Mouse (Mus musculus): ENCODE results near the gene Sgcg. TPM values are rescaled to one million over a fixed set of nuclear protein-coding genes. Genes with fewer than 3 reads are reported as not detected.

The Sgcg gene
- total RNA-seq, 2 experiments from 2014 or later, result 0.14 TPM; not detected in 1

DNA sequence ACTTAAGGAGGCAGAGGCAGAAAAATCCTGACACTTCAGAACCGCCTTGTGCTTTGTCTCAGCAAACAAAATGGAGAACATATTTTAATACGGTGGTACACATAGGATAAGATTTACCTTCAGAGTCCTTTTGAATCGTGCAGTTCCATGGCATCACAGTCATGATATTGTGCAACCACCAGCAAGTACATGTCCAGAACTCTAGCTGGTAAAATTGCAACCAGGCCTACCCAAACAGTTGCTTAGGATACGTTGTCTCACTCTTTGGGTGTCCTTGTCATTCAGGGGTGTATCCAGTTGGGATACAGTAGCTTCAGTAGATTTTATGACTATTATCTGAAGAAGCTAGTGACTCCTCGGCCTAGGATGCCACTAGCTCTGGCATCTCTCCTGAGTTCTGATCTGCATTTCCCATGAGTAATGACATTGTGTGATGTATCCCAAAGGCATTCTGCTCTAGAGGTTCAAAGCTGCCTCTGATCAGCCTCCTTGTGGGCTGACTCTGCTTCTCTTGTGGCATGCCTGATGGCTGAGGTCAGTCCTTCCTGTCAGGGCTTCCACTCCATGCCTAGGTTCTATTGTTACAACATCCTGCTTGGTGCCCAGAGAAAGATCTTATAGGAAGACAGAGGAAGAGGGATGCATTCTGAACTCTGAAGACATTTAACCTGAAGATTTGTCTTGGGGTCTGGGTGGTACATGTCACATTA, 86.9 kb downstream of the Sgcg start:
- no peak overlapping the region for H3K4me3 ChIP-seq
- no peak for TF ChIP-seq CTCF (IDR thresholded peaks at IDR 0.05)
- DNase-seq (ENCODE audit: extremely low spot score in 1 of 2, low spot score in 2 of 2), result no peak
- intact Hi-C loops (cut with DNase I), result no loop called here
- no peak overlapping the region for H3K27ac ChIP-seq

Other genes with a start within 250 kb of the Sgcg start
- 10 to 100 TPM; 49.5 to 51.9 TPM for gene Tnfrsf19, start 212.0 kb downstream of the Sgcg start, total RNA-seq (2021)
- gene Sacs, start 120.0 kb downstream of the Sgcg start, total RNA-seq (2021), result 10 to 100 TPM; 63.0 to 63.8 TPM
- under 1 TPM; 0.56 to 0.77 TPM for gene Arl11, start 51.3 kb upstream of the Sgcg start, total RNA-seq (2021)
- 1 to 10 TPM; 3.9 to 4.3 TPM for gene Ebpl, start 101.9 kb upstream of the Sgcg start, total RNA-seq (2021)
- 10 to 100 TPM; 66.1 to 72.7 TPM for gene Kpna3, start 181.4 kb upstream of the Sgcg start, total RNA-seq (2021)

Data from left cerebral cortex, adult 2 months (tissue).